Mouse (Mus musculus) CH12.LX (cell line): ENCODE results near the gene Fktn.

ENCODE experiments used
- CTCF ChIP-seq, 2 experiments: IDR thresholded peaks in 1 of 2; conservative IDR thresholded peaks in 1 of 2; 2 replicates each; pipeline ENCODE4 v1.5.1; 2011 to 2012; ENCODE audit warnings: low read depth in 2 of 2, low read length in 2 of 2, improper control_type of control experiment in 1 of 2, inconsistent platforms in 1 of 2, mild to moderate bottlenecking in 1 of 2, moderate library complexity in 1 of 2
- E2F4 ChIP-seq: IDR thresholded peaks from 2 replicates; pipeline ENCODE4 v1.6.1; 2011; ENCODE audit warnings: low read depth, low read length, improper control_type of control experiment; ENCODE audit not compliant: insufficient replicate concordance
- EP300 ChIP-seq: IDR thresholded peaks from 2 replicates; pipeline ENCODE4 v1.6.1; 2011; ENCODE audit warnings: low read length, improper control_type of control experiment
- GABPA ChIP-seq: IDR thresholded peaks from 2 replicates; pipeline ENCODE4 v1.6.1; 2012; ENCODE audit warnings: low read depth, low read length, improper control_type of control experiment, inconsistent platforms; ENCODE audit not compliant: insufficient replicate concordance
- JUN ChIP-seq: IDR thresholded peaks from 2 replicates; pipeline ENCODE4 v1.6.1; 2011; ENCODE audit warnings: low read depth, mild to moderate bottlenecking, low read length, improper control_type of control experiment, moderate library complexity; ENCODE audit not compliant: insufficient read depth
- MAFK ChIP-seq: IDR thresholded peaks from 2 replicates; pipeline ENCODE4 v1.6.1; 2011; ENCODE audit warnings: low read length, improper control_type of control experiment; ENCODE audit not compliant: insufficient replicate concordance
- POLR2A ChIP-seq: IDR thresholded peaks from 2 replicates; pipeline ENCODE4 v1.6.1; 2011; ENCODE audit warnings: low read depth, mild to moderate bottlenecking, improper control_type of control experiment, low read length
- RCOR1 ChIP-seq: conservative IDR thresholded peaks from 2 replicates; pipeline ENCODE4 v1.6.1; 2012; ENCODE audit warnings: low read depth, mild to moderate bottlenecking, inconsistent platforms, low read length, improper control_type of control experiment
- SMC3 ChIP-seq: IDR thresholded peaks from 2 replicates; pipeline ENCODE4 v1.6.1; 2011; ENCODE audit warnings: low read depth, low read length, improper control_type of control experiment
- TCF12 ChIP-seq: IDR thresholded peaks from 2 replicates; pipeline ENCODE4 v1.6.1; 2014; ENCODE audit warnings: low read depth, mild to moderate bottlenecking, inconsistent platforms, low read length, improper control_type of control experiment
- USF1 ChIP-seq: IDR thresholded peaks from 2 replicates; pipeline ENCODE4 v1.6.1; 2014; ENCODE audit warnings: low read depth, mild to moderate bottlenecking, inconsistent platforms, low read length, improper control_type of control experiment
- ZKSCAN1 ChIP-seq: IDR thresholded peaks from 2 replicates; pipeline ENCODE4 v1.6.1; 2012; ENCODE audit warnings: low read depth, inconsistent platforms, low read length, improper control_type of control experiment, borderline replicate concordance

DNA sequence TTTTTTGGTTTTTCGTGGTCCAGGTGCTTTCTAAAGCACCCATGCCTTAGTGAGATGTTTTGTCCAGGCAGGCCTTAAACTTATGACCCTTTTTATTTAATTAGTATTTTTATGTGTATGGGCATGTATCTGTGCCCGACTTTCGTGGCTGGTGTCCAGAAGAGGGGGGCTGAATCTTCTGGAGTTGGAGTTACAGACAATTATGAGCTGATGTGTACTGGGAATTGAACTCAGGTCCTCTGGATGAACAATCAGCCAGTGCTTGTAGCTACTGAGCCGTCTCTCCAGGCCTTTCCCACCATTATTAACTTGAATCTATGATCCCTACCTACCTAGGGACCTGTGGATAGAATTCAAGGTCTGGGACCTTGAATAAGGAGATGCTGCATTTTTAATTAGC lies 67.6 kb downstream of the Fktn start:
- no peak for TF ChIP-seq EP300
- no peak for TF ChIP-seq E2F4
- no peak for TF ChIP-seq CTCF (conservative IDR thresholded peaks at IDR 0.05 in 1 of 2, IDR thresholded peaks at IDR 0.05 in 1 of 2; ENCODE audit: low read depth in 2 of 2, low read length in 2 of 2)
- TF ChIP-seq POLR2A: no peak
- no peak for TF ChIP-seq GABPA
- TF ChIP-seq RCOR1: no peak
- no peak for TF ChIP-seq USF1
- no peak for TF ChIP-seq MAFK
- no peak for TF ChIP-seq TCF12
- TF ChIP-seq ZKSCAN1: no peak
- no peak for TF ChIP-seq SMC3
- no peak for TF ChIP-seq JUN
